Mouse (Mus musculus) lung, postnatal 4 days (tissue): Measurements from ENCODE around the gene Phyh.
A peak's percentile ranks its signal among the peaks of the same experiment; 100 is the strongest.
"Not testable (repeated sequence)": the region's sequence is repeated elsewhere in the genome, so short reads cannot be mapped to it uniquely, and the experiment has no call there.

Experiments
- DNase-seq, 2 experiments: peaks; one replicate each; pipeline ENCODE4 v3.0.0; 2021

Gene Phyh

DNA sequence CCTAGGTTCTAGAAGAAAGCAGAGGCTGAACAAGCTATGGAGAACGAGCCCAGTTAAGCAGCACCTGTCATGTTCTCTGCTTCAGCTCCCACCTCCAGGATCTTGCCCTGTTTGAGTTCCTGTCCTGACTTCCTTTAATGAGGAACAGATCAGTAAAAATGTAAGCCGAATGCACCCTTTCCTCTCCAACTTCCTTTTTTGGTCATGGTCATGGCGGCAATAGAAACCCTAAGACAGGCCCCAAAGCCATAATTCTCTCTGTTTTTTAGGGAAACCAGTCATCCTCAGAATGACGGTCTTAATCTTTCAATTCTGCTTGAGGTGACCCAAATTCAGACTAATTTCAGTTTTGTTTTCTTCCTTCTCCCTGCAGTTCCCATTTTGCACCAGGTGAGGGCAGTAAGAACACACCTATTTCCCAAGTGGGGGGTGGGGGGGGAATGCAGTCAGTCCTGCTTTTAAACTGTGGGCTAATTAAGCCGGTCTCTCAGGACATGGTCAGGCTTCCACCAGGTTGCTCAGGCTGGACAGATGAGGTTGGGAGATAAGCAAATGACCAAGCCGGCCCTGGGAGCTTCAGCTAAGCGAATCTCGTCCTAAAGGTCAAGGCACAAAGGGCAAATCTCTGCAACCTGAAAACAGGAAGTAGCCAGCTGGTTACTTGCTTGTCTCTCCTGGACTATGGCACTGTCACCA lies 1.3 kb upstream of the Phyh start:
- DNase-seq, result peak in 1 of 2 experiments; percentile 65

DNA sequence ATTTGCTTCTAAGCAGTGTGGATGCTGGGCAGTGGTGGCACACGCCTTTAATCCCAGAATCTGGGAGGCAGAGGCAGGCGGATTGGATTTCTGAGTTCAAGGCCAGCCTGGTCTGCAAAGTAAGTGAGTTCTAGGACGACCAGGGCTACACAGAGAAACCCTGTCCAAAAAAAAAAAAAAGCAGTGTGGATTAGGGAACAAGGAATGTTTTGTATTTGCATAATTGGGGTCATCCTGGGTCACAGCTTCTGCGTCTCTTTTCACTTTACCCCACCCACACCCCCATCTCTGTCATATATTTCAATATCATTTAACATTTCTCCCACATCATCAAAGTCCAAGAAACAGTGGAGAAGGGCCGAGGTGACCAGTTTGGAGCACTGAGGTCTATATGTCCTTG lies 2.2 kb downstream of the Phyh start:
- no peak for DNase-seq

DNA sequence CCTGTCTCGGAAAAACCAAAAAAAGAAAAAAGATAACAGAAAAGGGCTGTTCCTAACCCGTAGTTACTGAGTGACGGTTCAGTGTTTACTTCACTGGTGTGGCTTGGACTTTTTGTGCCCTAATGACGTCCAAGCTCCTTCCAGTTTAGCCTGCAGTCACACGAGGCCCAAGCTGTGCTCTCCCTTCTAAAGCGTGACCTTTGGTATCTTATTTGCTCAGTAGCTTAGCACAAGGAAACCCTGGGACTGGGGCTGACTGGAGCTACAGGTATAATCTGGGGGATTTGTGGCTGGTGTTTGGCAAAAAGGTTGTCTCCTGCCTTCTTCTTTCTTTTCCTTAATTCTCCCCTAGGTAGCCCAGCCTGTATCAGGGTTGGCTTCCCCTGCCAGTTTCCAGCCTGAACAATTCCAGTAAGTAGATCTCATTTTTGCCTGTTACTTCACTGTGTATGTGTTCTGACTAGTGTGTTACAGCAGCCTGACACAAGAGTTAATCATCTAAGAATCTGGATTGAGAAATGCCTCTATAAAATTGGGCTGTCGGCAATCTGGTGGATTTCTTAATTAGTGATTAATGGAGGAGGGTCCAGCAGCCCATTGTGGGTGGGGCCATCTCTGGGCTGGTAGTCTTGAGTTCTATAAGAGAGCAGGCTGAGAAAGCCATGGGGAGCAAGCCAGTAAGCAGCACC lies 3.8 kb downstream of the Phyh start:
- no peak for DNase-seq

DNA sequence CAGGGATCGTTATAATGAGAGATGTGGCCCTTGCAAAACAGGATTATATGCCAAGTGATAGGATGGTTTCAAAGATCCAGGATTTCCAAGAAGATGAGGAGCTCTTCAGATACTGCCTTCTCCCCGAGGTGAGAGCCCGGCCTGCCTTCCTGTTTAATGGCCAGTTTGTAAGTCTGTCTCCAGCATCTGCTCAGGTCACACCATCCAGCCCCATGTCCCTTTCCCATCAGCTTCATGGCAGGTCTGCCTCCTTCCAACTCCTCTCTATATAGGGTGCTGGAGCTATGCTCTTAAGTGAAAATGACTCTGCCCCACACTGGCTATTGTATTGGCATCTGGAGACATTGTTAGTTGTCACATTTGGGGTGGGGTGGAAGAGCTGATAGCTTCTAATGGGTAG lies 8.6 kb downstream of the Phyh start:
- DNase-seq, result no peak

DNA sequence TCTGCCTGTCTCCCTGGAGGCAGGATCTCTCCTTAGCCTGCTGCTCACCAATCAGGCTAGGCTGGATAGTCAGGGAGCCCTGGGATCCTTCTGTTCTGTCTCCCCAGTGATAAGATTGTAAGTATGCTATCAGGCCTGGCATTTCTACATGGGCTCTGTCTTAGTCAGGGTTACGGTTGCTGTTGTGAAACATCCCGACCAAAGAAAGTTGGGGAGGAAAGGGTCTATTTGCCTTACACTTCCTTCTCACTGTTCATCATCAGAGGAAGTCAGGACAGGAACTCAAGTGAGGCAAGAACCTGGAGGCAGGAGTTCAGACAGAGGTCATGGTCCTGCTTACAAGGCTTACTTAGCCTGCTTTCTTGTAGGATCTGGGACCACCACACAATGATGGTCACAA lies 10.4 kb downstream of the Phyh start:
- DNase-seq, result no peak

DNA sequence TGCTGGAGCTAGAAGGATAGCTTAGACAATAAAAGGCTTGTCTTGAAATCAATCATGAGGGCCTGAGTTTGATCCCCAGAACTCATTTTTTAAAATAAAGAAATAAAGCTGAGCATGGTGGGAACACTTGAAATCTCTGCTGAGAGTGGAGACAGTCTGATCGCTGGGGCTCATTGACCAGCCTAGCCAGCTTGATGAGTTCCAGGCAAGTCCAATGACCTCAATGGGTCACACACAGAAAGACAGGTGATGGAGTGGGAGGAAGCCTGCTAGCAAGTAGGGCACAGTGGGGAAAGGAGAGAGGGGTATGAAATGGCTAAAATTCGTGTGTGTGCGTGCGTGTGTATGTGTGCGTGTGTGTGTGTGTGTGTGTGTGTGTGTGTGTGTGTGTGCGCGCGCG lies 15.7 kb downstream of the Phyh start:
- no peak for DNase-seq

DNA sequence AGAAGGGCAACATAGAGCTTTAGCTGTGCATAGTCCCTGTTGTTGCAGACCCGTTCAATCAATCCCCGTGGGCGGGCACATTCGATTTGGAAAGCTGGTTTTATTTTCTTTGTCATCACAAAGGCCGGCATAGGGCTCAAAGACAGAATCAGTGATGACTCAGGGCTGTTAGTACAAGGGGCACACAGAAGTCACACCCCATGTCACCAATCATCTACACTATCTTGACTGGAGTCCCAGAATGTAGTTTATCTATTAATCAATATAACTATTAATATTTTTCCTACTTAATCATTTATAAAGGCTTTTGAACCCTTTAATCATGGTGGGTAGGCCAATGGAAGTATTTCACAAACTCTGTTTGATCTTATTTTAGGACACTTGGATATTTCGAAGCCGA lies 19.1 kb downstream of the Phyh start:
- no peak for DNase-seq

DNA sequence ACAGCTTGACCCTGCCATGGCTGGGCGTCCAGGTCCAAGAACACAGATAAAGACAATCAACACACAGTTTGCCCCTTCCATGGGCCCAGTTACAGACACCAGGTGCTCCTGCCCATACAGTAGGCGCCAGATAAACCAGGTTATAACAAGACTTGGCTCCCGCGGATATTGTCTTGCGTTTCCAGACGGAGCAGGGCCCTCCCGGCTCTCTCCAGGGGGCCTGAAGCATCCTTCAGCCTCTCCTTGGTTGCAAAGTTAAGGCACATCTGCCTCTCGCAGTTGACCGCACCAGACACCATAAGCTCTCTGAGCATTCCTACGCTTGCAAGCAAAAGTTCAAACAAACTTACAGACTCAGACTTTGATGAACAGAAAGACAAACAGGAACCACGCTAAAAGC lies 22.0 kb downstream of the Phyh start:
- no peak for DNase-seq

DNA sequence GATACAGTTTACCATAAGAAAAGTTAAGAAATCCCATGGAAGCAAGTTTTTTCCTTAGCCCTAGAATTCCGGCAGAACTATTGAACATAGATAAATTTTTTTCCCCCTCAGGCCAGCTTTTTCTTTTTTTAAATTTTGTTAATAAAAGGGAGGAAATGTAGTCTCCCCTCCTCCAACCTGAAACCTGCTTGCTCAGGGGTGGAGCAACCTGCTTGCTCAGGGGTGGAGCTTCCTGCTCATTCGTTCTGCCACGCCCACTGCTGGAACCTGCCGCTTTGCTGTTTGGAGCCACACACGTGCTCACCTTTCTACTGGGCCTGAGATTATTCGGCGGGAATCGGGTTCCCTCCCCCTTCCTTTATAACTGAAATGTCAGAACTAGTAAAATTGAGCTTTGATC lies 30.9 kb downstream of the Phyh start:
- not testable (repeated sequence) for DNase-seq

DNA sequence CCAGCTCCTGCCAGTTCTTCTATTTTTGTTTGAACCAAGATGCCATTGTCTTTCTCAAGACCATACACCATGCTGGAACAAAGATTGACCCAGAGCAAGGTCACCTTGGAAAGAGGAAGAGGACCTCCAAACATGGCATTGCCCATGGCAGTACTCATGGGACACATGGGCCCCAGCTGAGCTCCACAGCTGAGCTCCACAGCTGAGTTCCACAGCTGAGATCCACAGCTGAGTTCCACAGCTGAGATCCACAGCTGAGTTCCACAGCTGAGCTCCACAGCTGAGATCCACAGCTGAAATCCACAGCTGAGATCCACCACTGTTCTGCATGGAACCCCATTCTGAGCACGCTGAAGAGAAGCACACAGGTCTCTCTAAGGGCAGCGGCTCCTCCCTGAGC lies 32.2 kb downstream of the Phyh start:
- no peak for DNase-seq

DNA sequence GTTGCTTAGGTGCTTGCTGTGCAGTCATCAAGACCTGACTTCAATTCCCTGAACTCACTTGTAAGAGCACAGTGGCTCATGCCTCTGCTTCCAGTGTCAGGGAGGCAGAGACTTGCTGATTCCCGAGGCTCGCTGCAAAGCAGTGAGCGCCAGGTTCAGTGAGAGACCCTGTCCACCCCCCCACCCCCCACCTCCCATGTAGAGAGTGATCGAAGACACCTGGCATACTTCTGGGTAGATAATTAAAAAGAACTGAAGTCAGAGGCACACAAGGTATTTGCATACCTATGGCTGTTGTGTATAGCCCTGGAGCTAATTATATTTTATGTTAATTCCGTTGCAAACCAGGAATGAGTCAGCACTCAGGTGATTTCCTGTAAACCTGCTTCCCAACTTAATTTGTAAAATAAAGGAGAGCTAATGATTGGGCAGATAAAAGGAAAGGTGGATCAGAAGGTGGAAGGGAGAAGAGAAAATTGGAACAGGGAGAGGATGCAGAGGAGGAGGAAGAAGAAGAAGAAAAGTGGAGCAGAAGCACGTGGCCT lies 35.5 kb downstream of the Phyh start:
- no peak for DNase-seq

DNA sequence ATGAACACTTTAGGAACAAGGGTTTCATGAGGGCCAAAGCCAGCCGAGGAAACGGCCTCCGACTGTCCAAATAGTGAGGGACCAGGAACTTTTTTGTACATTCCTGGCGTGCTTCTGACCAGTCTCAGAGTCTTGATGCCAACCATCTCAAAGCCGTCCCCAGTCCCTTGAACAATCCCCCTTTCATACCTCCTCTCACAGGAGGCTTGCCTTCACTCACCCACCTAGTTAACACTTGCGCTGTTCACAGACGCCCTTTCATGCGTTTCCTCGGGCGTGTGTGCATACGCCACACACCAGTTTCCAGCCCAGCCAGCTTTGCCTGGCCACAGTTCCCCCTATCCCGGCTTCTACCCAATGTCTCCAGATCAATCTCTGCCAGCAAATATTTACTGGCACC lies 39.2 kb downstream of the Phyh start:
- DNase-seq, result no peak

DNA sequence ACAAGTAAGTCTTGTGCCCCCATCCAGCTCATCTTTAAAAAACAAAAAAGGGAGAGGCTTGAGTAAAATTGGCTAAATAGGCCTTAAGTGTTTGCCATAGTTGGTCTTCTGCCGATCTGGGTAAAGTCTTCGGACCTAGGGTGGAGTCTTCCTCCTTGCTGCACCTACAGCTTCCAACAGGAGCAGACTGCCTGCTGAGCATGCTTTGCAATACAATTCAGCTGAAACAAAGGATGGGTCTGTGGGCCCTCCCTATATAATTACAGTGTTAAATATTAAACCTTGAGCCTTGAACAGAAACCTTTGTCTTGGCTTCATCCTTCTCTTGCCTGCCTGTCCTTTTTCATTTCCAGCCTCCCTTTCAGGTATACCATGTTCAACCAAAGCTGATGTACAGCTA lies 49.0 kb downstream of the Phyh start:
- DNase-seq, result no peak

DNA sequence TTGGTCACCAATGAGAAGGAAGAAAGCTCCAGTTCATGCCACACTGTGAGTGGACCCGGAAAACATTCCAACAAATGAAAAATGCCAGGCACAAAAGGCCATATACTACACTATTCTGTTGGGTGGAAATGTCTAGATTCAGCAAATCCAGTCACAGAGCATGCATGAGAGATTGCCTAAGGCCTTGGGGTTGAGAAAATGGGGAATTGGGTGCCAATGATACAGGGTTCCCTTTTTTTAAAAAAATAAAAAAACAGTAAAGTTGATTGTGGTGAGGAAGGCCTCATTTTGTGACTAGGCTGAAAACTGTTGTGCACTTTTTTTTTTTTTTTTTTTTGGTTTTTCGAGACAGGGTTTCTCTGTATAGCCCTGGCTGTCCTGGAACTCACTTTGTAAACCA lies 50.3 kb downstream of the Phyh start:
- DNase-seq, result no peak

DNA sequence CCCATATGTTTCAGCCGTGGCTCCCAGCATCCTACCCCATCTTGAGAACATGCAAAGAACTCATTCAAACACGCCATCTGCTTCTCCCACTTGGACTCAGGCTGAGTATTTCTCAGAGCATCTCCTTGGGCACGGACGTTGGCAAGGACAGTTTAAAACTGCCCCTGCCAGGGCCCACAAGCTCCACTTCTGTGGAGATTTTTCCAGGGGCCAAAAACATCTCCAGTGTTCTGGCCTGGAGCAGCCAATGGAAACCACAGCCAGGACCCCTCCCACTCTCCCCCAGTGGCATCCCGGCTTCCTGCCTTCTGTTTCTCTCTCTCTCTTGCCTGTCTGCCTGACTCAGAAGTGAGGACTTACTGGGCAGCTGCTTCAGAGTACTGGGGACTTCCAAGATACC lies 57.0 kb downstream of the Phyh start, which contains the start of gene Ucma:
TSS of gene Ucma (plus strand) at position 316 of the 400 bp plus-strand sequence.
- DNase-seq, result no peak

DNA sequence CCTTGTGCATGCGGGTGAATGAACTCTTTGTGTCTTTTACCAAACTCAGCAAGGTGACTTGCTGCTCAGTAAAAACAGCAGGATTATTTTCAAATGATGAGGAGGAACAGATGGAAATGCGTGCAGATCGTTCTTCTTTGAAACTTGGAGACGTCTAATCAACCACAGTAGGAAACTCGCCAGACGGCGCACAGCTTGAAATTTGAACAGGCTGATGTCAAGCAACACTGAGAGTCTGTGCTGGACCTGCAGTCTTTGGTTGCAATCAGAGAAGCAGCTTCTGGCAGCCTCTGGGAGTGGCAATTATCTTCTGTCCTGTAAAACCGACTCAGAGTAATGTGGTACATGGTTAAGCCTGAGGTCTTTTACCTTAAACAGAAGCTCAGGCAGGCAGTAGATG lies 59.3 kb downstream of the Phyh start:
- DNase-seq, result no peak

DNA sequence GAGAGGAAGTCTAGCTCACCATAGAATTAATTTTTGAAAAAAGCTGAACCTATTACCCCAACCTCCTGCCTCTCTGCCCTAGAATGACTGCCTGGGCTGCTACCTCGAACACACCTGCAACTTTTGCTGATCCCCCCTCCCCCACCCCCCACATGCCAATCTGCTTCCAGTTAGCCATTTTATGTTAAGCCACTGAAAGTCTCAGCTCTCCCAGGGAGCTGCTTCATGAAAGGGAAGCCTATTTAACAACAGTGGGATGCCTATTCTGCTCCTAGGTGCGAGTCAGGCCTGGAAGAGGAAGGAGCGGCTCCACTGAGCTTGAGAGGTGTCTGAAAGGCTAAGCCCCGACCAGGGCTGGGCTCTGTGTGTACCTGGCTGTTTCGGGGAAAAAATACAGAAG lies 65.2 kb downstream of the Phyh start:
- DNase-seq, result no peak

DNA sequence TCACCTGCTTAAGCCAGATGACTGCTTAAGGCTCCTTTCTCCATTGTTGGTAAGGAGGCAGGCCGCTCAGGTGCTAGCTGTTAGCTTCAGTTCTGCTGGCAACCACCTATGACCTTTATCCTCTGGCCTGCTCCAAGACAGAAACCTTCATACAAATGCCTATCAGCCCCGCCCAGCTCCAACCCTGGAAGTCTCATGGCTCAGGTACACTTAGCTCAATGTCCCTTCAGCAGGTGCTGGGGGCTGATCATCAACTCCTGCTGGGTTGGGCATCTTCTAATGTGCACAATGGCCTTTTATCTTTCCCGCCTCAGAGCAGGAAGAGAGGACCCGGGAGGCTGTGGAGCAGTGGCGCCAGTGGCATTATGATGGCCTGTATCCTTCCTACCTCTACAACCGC lies 66.2 kb downstream of the Phyh start:
- no peak for DNase-seq

DNA sequence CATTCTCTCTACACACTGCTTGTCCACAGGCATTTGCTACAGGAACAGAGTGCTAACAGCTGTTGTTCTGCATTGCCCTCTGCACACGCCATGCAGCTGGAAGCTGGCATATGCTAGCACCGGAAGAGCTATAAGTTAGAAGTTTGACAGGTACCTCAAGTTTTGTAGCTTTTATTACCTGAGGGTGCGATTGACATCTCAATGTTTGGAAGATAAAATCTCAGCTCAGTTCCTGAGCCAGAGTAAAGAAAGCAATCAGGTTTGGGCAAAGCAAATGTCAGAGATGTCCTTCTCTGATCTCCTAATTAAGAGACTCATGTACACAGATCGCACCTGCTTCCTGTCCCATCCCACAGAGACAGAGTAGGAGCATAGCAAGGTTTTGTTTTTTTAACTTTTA lies 68.0 kb downstream of the Phyh start:
- DNase-seq, result no peak

DNA sequence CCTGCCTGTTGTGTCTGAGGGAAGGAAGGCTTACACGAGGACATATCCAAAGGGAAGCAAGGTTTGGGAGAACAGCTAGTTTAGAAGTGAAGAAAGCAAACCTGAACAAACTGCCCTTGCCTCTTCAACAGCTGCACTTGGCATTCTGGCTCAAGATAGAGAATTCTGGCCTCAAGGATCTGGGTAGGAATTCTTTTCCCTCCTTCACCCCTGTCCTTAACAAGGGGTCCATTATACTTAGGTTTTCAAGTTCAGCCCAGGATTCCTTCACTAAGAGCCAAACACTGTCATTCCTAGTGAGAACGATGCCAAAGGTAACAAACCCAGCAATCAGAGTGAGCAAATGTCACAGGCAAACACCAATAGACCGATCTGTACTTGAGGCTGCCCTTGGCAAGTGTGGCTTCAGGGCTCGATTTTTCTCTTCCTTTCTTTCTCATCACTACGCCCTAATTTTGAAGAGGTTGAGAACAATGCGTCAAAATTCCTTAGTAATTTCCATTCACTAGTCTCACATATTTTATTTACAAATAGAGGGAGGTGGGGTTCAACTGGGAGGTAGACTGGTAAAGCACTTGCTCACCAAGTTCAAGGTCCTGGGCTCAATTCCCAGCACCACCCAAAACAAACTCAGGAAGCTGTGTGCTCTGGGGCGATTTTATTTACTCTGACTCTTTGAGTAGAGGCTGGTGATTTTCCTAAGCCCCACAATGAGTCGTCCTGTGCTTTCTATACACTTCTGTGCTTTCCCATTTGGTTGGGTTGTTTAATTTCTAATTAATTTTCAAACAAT lies 68.8 kb downstream of the Phyh start:
- no peak for DNase-seq
